Mouse (Mus musculus) layer of hippocampus, adult 6 months (tissue): ENCODE results near the gene Sprr4. TPM values are rescaled to one million over a fixed set of nuclear protein-coding genes. Genes with fewer than 3 reads are reported as not detected.

ENCODE experiments used
- long read RNA-seq, 2 experiments: library from polyadenylated mRNA; unstranded; transcript quantifications; one replicate each; pipeline ENCODE4 v2.0.0; 2019 to 2020
- polyA plus RNA-seq: library from polyadenylated mRNA; unstranded; fragments of <200 nt; fragmentation: Nextera tagmentation; gene quantifications from 2 replicates; pipeline ENCODE4 v1.2.3, GENCODE M21; 2021

Gene Sprr4
- polyA plus RNA-seq = not detected in 2 replicates
- long read RNA-seq, experiment 1 = 0 reads
- long read RNA-seq, experiment 2 = 0 reads

GRCm38 (mm10) chr3:92500393-92500792 lies at the start of gene Sprr4:
TSS of gene Sprr4 (minus strand) at chr3:92500493.

GRCm38 (mm10) chr3:92534411-92534810 lies 34.1 kb upstream of the Sprr4 start, which contains the start of gene 2310046K23Rik:
TSS of gene 2310046K23Rik (minus strand) at chr3:92534511.

GRCm38 (mm10) chr3:92485863-92486262 lies 14.4 kb downstream of the Sprr4 start, which contains the start of gene Sprr1a:
TSS of gene Sprr1a (minus strand) at chr3:92485895.

GRCm38 (mm10) chr3:92458620-92459019 lies 41.7 kb downstream of the Sprr4 start, which contains the start of gene Sprr3:
TSS of gene Sprr3 (minus strand) at chr3:92458720.

Other genes starting within 250 kb of the Sprr4 start
- not detected in 2 replicates for gene Sprr2a3, start 215.1 kb downstream of the Sprr4 start, polyA plus RNA-seq
- gene Sprr2b, start 183.9 kb downstream of the Sprr4 start, polyA plus RNA-seq = not detected in 2 replicates
- not detected in 2 replicates for gene Sprr2d, start 161.4 kb downstream of the Sprr4 start, polyA plus RNA-seq
- gene Sprr2e, start 148.3 kb downstream of the Sprr4 start, polyA plus RNA-seq = not detected in 2 replicates
- gene Sprr2f, start 135.3 kb downstream of the Sprr4 start, polyA plus RNA-seq = not detected in 2 replicates
- gene Sprr2h, start 114.8 kb downstream of the Sprr4 start, polyA plus RNA-seq = not detected in 2 replicates
- gene Sprr2i, start 92.5 kb downstream of the Sprr4 start, polyA plus RNA-seq = not detected in 2 replicates
- not detected in 2 replicates for gene Sprr2j-ps, start 82.4 kb downstream of the Sprr4 start, polyA plus RNA-seq
- gene Gm9774, start 71.1 kb downstream of the Sprr4 start, polyA plus RNA-seq = 2.0 and 2.1 TPM in 2 replicates
- not detected in 2 replicates for gene Sprr2k, start 67.9 kb downstream of the Sprr4 start, polyA plus RNA-seq
- not detected in 2 replicates for gene Sprr1b, start 61.7 kb downstream of the Sprr4 start, polyA plus RNA-seq
- not detected in 2 replicates for gene Sprr3, start 41.8 kb downstream of the Sprr4 start, polyA plus RNA-seq
- gene Sprr1a, start 14.6 kb downstream of the Sprr4 start, polyA plus RNA-seq = not detected in 2 replicates
- not detected in 2 replicates for gene 2310046K23Rik, start 34.0 kb upstream of the Sprr4 start, polyA plus RNA-seq
- gene Ivl, start 73.2 kb upstream of the Sprr4 start, polyA plus RNA-seq = not detected in 2 replicates
- gene Smcp, start 88.5 kb upstream of the Sprr4 start, polyA plus RNA-seq = not detected in 2 replicates
- gene 2210017I01Rik, start 107.0 kb upstream of the Sprr4 start, polyA plus RNA-seq = not detected in 2 replicates
- not detected in 2 replicates for gene Lce6a, start 121.2 kb upstream of the Sprr4 start, polyA plus RNA-seq
- gene Lce1a1, start 147.8 kb upstream of the Sprr4 start, polyA plus RNA-seq = not detected in 2 replicates
- not detected in 2 replicates for gene Lce1b, start 156.4 kb upstream of the Sprr4 start, polyA plus RNA-seq
- not detected in 2 replicates for gene Lce1a2, start 169.8 kb upstream of the Sprr4 start, polyA plus RNA-seq
- not detected in 2 replicates for gene Lce1c, start 178.8 kb upstream of the Sprr4 start, polyA plus RNA-seq
- gene Lce1d, start 186.7 kb upstream of the Sprr4 start, polyA plus RNA-seq = not detected in 2 replicates
- not detected in 2 replicates for gene Lce1e, start 208.6 kb upstream of the Sprr4 start, polyA plus RNA-seq
- not detected in 2 replicates for gene Lce1f, start 219.9 kb upstream of the Sprr4 start, polyA plus RNA-seq
- gene Gm38119, start 238.6 kb upstream of the Sprr4 start, polyA plus RNA-seq = not detected in 2 replicates